Mouse (Mus musculus): ENCODE data around the gene Dnali1.

Gene Dnali1
- long read RNA-seq, experiment 1: 0 reads
- long read RNA-seq, experiment 2: 0 reads

DNA sequence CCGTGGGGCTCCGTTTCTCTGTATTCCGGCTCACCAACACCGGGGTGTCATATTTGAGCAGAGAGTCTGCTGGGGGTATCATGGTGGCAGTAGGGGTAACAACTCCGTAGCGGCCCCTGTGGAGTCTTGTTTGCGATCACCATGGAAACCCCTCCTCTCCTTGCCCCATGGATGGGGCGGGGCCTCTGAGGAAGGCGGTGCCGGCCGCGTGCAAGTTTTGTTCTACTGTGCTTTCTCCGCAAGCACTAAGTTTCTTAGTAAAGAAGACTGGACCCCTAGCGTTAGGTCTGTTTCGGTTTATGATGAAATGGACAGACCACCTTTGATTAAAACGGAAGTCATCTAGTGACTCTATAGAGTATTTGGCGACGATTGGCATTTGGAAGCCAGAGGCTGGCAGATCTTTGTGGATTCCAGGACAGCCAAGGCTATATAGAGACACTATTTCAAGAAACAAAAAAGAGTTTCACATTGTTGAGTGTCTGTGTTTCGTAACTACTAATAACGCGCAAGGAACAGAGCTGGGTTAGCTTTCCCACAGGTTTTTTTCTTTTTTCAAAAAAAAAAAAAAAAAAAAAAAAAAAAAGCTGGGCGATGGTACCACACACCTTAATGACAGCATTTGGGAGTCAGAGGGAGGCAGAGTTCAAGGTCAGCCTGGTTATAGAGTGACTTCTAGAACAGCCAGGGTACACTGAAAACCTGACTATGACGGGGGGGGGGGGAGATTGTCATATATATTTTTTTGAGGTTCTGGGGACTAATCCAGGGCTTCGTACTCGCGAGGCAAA, at the start of gene Dnali1:
TSS of gene Dnali1 (minus strand) at position 187 of the 791 bp plus-strand sequence.
- intact Hi-C loops (cut with DNase I): no loop called here

DNA sequence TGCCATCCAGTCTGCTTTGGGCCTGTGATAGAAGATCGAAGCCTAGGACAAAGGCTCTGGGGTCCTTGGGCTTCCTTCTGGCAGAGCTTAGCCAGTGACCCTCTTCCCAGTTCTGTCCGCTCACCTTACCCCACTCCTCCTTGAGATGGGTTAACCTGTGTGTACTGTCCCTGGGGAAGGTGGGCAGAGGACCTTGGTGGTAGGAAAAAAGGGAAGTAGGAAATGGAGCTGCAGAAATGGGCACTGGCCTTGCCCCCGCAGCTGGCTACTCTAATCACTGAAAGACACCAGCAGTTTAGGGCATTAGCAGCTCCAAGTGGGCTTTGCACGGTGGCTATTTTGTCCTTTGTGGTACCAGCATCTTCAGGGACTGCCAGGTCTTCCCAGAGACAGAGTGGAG, 49.6 kb upstream of the Dnali1 start:
- intact Hi-C loops (cut with DNase I): no loop called here

DNA sequence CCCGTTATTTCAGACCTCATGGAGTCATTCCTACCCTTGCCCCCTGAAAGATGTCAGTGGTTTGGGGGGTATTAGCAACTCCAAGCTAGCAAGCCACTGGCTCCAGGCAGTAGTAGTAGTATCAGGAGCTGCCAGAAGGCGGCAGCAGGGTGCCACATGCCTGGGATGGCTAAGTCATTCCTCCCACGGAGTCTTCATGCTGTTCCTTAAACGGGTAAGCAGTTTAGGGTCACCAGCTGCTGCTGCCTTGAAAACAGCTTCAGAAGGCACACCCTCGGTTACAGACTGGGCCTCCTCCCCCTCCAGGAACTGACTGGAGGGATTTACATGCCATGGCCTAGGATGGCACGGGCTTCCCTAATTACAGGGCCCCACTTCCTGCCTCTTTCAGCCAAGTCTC, 49.1 kb upstream of the Dnali1 start:
- intact Hi-C loops (cut with DNase I): no loop called here

GRCm38 (mm10) chr4:125105354-125105753, 39.9 kb upstream of the Dnali1 start:
- intact Hi-C loops (cut with DNase I): no loop called here

DNA sequence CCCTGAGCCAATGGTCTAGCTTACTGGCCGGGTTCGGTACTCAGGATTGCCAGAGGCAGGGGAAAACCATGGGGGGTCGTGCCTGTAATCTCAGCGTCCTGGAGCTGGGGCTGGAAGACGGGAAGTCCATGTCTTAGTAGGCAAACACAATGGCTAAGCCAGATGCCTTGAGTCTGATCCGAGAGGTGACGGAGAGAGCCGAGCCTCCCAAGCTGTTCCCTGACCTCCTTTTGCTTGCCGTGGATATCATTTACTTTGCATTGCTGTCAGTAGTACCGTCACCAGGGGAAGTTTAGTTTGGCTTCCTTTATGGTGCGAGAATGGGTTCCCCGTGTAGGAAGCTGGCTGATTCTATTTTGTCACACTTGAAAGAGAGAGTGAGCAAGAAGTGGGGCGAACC, 35.8 kb upstream of the Dnali1 start:
- intact Hi-C loops (cut with DNase I): loop anchor here (5.0 kb wide), 1 partner anchor 159 kb away; no protein-coding TSS in a partner anchor

- intact Hi-C loops (cut with DNase I): loop anchor here (5.0 kb wide), 1 partner anchor 42 kb away; no protein-coding TSS in a partner anchor
Measured at GRCm38 (mm10) chr4:125099458-125099857, 34.0 kb upstream of the Dnali1 start.

- intact Hi-C loops (cut with DNase I): loop anchor here (5.0 kb wide), 1 partner anchor 40 kb away; no protein-coding TSS in a partner anchor
Measured at GRCm38 (mm10) chr4:125097412-125097811, 31.9 kb upstream of the Dnali1 start.

GRCm38 (mm10) chr4:125096066-125096465, 30.6 kb upstream of the Dnali1 start:
- intact Hi-C loops (cut with DNase I): loop anchor here (5.0 kb wide), 1 partner anchor 39 kb away; no protein-coding TSS in a partner anchor

DNA sequence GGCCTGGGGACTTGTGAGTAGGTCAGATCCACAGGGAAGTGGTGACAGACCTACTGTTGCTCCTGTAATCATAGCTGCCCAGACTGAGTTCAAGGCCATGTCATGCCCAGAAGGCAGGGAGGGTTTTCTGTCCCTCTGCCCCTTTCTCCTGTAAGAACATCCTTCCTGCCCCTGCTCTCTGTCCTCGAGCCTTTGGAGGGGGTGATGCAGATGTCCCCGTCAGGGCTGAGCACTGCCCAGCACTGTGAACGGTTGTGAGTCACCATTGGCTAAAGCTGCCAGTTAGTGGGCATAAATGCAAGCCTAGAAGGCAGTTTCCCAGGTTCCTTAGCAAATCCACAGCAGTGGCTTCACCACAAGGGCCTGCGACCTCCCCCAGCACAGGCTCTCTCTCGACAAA, 27.5 kb upstream of the Dnali1 start:
- intact Hi-C loops (cut with DNase I): no loop called here

- intact Hi-C loops (cut with DNase I): no loop called here
Measured at GRCm38 (mm10) chr4:125085346-125085841, 19.9 kb upstream of the Dnali1 start.

DNA sequence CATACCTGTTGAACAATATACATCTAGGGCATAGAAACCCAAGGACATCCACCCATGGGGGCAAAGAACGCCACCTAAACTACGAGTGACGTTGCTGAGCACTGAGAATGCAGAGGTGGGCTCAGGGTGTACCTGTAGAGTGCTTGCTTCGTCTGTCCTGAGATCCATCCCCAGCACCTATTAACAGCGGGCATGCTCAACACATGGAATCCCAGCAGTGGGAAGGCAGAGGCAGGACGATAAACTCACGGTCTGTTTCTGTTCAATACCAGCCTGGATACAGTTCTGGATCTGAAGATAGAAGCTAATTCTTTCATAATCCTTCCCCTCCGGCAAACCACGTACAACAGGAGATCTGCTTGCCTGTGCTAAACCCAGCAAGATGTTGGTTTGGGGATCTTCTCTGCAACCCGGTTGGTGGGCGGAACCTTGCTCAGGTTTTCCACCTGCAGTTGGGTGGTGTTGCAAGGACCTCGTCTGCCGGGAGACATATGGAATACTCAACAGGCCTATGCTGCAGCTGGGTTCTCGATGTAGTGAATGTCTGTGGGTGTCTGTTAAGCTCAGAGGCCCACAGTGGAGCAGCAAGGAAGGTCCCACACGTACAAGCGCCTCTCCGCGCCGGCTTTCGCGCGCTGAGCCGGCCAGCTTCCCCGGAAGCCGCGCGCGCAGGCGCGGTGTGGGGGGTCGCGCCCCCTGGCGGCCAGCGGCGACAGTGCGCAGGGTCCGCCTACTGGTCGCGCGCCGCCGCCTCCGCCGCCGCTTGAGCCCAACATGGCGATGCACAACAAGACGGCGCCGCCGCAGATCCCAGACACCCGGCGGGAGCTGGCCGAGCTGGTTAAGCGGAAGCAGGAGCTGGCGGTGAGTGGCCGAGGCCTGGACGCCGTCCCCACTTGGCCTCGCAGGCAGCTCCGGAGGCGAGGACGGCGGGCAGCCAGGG, 19.2 kb upstream of the Dnali1 start, which contains the start of gene Meaf6:
TSS of gene Meaf6 (plus strand) at position 732 of the 943 bp plus-strand sequence.
- intact Hi-C loops (cut with DNase I): no loop called here

- intact Hi-C loops (cut with DNase I): no loop called here
Measured at GRCm38 (mm10) chr4:125078698-125079097, 13.2 kb upstream of the Dnali1 start.

DNA sequence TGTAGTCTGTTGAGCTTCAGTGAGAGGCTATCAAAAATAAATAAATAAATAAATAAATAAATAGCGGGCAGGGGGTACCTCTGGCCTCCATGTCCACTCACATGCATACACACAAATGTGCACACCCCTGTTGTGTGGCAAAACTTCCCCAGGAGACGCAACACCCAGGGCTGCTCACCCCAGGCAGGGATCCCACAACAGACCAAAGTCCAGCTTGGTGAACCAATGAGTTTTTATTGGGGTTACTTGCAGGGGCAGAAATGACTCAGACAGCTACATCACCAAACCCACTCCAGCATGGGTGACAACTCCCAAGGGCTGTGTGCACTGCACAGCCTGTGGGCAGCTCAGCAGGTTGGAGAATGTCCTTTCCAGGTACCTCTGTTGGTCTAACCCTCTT, 12.2 kb upstream of the Dnali1 start:
- intact Hi-C loops (cut with DNase I): no loop called here

DNA sequence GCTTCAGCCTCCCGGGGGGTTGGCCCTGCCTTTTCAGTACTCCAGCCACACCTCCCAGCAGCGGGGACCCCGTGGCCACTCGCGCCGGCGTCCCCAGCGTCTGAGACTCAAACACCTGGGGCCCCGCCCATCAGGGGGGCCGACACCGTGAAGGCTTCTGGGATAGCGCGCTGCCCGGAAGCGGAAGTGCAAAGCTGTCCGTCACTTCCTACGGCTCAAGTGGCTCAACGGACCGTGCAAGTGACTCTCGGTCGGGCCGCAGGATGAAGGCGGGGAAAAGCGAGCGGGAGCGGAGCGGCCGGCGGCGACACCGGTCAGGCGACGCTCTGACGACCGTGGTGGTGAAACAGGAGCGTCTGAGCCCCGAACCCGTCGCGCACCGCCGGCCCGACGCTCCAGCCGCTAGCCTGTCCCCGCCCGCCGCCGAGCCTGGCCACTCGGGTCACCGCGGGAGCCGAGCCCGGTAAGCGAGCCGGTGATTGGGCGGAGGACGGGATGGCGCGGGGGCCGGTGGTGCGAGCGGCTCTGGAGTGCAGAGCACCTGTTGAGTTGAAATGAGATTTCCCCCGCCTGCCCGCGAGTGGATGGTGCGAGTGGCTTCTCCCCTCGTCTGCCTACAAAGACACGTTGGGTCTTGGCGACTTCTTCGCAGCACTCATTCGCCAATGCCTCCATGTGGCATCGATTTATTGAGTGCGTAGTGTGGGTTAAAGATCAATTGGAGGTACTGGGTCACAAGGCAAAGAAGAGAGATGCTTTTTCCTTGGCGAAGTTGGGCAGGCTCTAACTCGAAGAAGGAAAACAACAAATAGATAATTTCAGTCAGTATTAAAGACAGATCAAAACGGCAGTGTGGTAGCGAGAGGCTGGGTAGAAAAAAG, 1.2 kb upstream of the Dnali1 start, which contains the start of gene Snip1:
TSS of gene Snip1 (plus strand) at position 183 of the 881 bp plus-strand sequence.
- intact Hi-C loops (cut with DNase I): no loop called here

GRCm38 (mm10) chr4:125063829-125064228, 1.7 kb downstream of the Dnali1 start:
- intact Hi-C loops (cut with DNase I): no loop called here

DNA sequence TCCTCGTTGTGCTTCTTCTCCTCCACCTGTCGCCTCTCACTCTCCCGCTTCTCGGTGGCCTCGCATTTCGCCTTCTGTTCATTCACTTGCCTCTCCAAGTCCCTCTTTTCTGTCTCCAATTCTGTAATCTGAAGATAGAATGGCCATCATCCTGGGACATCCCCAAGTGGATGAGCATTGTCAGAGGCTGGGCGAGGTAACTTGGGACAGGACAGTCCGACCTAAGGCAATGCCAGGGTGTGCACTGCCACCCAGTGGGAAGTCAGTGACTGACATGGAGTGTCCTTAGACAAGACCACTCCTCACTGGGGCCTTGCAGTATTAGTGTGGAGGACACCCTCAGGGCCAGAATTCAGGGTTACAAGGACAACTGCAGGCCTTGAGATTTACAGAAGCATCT, 6.5 kb downstream of the Dnali1 start:
- intact Hi-C loops (cut with DNase I): loop anchor here (5.0 to 10.0 kb wide), 2 partner anchors 38 to 334 kb away; no protein-coding TSS in a partner anchor

GRCm38 (mm10) chr4:125058033-125058432, 7.5 kb downstream of the Dnali1 start:
- intact Hi-C loops (cut with DNase I): loop anchor here (1.0 to 10.0 kb wide), 3 partner anchors 39 to 333 kb away; no protein-coding TSS in a partner anchor

DNA sequence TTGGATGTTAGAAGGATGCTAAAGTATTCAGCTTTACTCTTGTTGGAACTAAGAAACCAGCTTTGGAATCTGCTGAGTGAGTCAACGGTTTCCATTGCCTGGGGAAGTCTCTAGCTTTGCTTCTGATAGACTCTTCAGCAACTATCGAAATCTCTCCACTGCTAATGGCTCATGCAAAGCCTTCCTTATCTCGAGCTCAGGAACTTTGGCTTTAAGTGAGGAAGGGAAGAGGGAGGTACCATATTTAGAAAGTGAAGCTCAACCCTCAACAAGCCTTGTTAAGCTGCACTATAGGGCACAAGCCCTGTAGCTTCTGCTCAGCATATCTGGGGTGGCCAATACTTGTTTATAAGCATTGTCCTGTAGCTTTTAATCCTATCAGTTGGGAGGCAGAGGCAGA, 8.2 kb downstream of the Dnali1 start:
- intact Hi-C loops (cut with DNase I): loop anchor here (5.0 to 10.0 kb wide), 2 partner anchors 40 to 332 kb away; no protein-coding TSS in a partner anchor

- intact Hi-C loops (cut with DNase I): loop anchor here (5.0 to 10.0 kb wide), 2 partner anchors 41 to 332 kb away; no protein-coding TSS in a partner anchor
Measured at GRCm38 (mm10) chr4:125056476-125056875, 9.0 kb downstream of the Dnali1 start.

GRCm38 (mm10) chr4:125055385-125055784, 10.1 kb downstream of the Dnali1 start:
- intact Hi-C loops (cut with DNase I): loop anchor here (5.0 to 10.0 kb wide), 2 partner anchors 42 to 331 kb away; no protein-coding TSS in a partner anchor
